Mouse (Mus musculus) gastrocnemius, postnatal 14 days (tissue): ENCODE measurements around the gene Samhd1. TPM values are rescaled to one million over a fixed set of nuclear protein-coding genes. Genes with fewer than 3 reads are reported as not detected.

ENCODE experiments used
- DNase-seq: peaks from one replicate; pipeline ENCODE4 v3.0.0; 2021; ENCODE audit warnings: mixed read lengths
- intact Hi-C: fragments of 180-260 bp; cut with DNase I; formaldehyde crosslinking; loops from one replicate; pipeline ENCODE4 v1.15.1; 2025; ENCODE audit warnings: low total_unique reads
- total RNA-seq, 2 experiments: library from RNA; stranded (reverse); gene quantifications; 2 replicates each; pipeline ENCODE4 v1.2.3; 2021

Samhd1 gene
- total RNA-seq, 2 experiments from 2014 or later, result 11.4 to 13.7 TPM

- intact Hi-C loops, result loop anchor here (5.0 kb wide), 1 partner anchor 40 kb away; no protein-coding TSS in a partner anchor
- DNase-seq, result peak; percentile 54
These were observed 57.9 kb downstream of the Samhd1 start for GRCm38 (mm10) chr2:157077160-157077559.

- intact Hi-C loops, result loop anchor here (5.0 kb wide), 1 partner anchor 39 kb away; no protein-coding TSS in a partner anchor
- DNase-seq, result no peak
These were observed 58.5 kb downstream of the Samhd1 start for GRCm38 (mm10) chr2:157076585-157076984.

DNA sequence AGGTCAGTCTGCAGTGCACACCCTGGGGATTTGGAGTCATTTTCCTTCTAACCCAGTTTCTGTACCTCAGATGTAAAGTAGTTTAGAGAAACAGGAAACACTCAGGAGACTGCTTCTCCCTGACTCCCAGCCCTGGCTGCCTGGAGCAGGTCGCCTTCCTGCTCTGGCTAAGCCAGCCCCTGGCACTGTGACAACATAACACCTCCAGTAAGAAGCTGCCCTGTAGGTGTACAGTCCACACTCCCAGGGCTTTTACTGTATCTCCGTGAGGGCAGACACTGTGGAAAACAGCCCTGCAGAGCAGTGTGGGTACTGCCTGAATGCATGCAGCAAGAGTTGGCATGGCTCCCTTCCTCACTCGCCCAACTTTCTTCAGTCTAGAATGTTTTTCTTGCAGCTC lies 59.4 kb downstream of the Samhd1 start:
- DNase-seq, result no peak
- intact Hi-C loops, result loop anchor here (5.0 kb wide), 1 partner anchor 38 kb away; no protein-coding TSS in a partner anchor

GRCm38 (mm10) chr2:157075226-157075625 lies 59.8 kb downstream of the Samhd1 start:
- intact Hi-C loops, result loop anchor here (5.0 kb wide), 1 partner anchor 38 kb away; no protein-coding TSS in a partner anchor
- DNase-seq, result no peak

- no peak for DNase-seq
These were observed 60.3 kb downstream of the Samhd1 start for GRCm38 (mm10) chr2:157074772-157075171.

GRCm38 (mm10) chr2:157074186-157074724 lies 60.8 kb downstream of the Samhd1 start:
- intact Hi-C loops, result no loop called here
- peak; percentile 67 for DNase-seq

More at GRCm38 (mm10) chr2:157074772-157075171, 60.3 kb downstream of the Samhd1 start:
- intact Hi-C loops, result loop anchor here (5.0 kb wide), 1 partner anchor 37 kb away; no protein-coding TSS in a partner anchor

- intact Hi-C loops, result no loop called here
- DNase-seq, result no peak
These were observed 61.5 kb downstream of the Samhd1 start for GRCm38 (mm10) chr2:157073378-157074052.

DNA sequence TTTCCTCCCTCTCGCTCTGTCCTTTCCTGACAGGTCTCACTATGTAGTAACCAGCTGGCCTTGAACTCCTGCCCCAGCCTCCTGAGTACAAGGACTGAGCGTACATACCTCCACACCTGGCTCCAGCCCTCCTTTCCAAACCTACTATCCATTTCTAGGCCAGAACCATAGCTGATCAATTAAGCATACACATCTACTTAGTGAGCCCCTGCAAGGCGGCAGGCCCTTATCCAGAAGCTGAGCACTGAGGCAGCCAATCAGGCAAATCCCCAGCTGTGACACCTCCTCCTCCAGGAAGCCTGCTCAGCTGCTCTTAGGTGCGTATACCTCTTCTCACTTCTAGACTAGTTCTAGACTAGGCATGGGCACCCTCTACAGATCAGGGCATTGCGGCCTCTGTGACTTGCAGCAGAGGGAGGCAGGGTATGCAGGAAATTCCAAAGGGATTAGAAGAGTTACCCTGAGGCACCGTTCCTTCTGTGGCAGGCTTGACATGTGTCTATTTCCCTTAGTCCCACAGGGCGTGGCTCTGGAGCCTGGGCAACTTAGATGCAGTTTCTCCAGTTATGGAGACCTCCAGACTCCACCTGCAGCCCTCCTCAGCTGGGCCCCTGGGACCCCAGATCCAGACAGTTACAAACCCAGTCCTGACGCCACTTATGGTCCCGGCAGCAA lies 62.6 kb downstream of the Samhd1 start:
- no peak for DNase-seq
- intact Hi-C loops, result no loop called here

- DNase-seq, result peak; percentile 73
These were observed 63.5 kb downstream of the Samhd1 start for GRCm38 (mm10) chr2:157071556-157071955.

GRCm38 (mm10) chr2:157070365-157070764 lies 64.7 kb downstream of the Samhd1 start:
- intact Hi-C loops, result no loop called here
- DNase-seq, result peak; percentile 53

More at GRCm38 (mm10) chr2:157071556-157071955, 63.5 kb downstream of the Samhd1 start:
- intact Hi-C loops, result no loop called here

- intact Hi-C loops, result no loop called here
- no peak for DNase-seq
These were observed 65.2 kb downstream of the Samhd1 start for GRCm38 (mm10) chr2:157069755-157070315.

GRCm38 (mm10) chr2:157069355-157069735 lies 65.7 kb downstream of the Samhd1 start:
- peak; percentile 72 for DNase-seq
- intact Hi-C loops, result no loop called here

- DNase-seq, result no peak
- intact Hi-C loops, result no loop called here
These were observed 66.2 kb downstream of the Samhd1 start for GRCm38 (mm10) chr2:157068701-157069354.

GRCm38 (mm10) chr2:157066731-157067430 lies 68.2 kb downstream of the Samhd1 start:
- no peak for DNase-seq
- intact Hi-C loops, result no loop called here

- DNase-seq, result peak; percentile 49
- intact Hi-C loops, result no loop called here
These were observed 69.2 kb downstream of the Samhd1 start for GRCm38 (mm10) chr2:157065879-157066226.

DNA sequence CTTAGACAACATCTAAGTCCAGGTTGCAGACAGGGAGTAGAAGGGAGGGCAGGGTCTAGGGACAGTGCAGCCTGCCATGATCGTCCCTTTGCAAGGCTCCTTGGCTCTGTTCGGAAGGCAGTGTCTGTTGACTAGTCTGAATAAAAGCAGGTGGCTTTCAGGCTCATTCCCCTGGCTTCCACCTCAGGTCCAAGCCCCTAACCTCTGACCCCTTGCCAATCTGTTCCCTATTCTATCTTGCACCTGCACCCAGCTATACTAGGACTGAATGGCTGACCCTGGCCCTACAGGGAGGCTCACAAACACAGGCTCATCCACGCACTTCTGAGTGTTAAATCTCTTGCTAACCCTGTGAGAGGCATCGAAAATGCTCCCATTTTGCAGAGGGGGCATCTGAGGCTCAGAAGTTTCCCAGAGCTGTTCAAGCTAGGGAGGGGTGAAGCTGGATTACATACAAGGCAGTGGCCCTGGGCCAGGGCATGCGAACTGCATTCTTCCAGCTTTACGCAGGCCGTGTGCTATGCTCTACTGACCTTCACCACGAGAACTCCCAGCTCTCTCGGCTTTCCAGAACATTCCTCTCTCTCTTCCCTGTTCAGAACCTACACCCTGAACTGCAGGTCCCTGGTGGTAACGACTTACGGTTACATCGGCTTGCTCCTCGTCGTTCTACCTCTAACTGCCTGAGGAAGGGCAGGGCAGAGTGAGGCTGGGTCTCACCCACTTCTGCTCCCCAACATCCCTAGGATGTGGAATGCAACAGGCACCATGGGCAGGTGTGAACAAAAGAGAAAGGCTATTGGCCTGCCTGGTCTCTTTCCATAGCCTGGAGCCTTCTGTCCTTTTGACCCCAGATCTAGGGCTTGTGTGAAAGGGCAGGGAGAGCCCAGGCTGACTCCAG lies 69.8 kb downstream of the Samhd1 start:
- intact Hi-C loops, result no loop called here
- peak; percentile 61 for DNase-seq

DNA sequence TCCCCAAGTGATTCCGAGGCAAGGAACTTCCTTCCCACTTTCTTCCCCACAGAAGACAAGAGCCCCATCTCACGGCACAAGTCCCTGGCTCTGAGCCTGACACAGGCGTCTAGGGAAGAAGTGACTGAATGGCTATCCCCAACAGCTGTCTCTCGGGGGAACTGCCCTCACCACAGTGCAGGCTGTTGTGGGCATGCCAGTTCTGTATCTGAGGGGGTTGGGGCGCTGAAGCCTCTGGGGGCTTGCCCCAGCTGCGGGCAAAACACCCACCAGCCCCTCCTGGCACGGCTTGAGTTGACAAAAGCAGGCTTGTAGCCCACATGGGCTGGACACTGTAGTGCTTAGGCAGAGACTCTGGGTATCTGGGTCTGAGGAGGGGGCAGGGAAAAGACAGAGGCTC lies 70.9 kb downstream of the Samhd1 start:
- intact Hi-C loops, result no loop called here
- peak; percentile 46 for DNase-seq

DNA sequence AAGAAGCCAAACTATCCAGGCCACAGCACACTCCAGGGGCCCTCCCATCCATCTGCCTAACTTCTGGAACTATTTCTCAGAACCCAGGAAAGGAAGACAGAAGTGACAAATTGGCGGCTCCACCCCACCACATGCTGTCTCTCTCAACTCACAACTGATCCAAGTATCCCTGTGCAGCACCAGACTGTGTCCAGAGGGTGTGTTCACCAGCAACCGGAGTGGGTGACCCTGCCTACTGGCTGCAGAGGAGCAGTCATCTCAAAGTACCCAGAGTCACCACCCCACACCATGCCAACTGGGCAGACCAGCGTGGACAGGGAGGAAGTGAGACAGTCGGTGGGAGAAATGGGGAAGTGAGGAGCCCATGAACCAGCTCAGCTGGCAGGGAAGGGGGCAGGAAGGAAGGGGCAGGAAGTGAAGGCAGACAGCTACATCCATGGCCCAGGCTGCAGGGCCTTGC lies 71.8 kb downstream of the Samhd1 start:
- DNase-seq, result peak; percentile 52
- intact Hi-C loops, result no loop called here
